Mouse (Mus musculus): ENCODE data around the gene Cyb561d2. TPM values are rescaled to one million over a fixed set of nuclear protein-coding genes. Genes with fewer than 3 reads are reported as not detected.
A peak's percentile ranks its signal among the peaks of the same experiment; 100 is the strongest.
"Not testable (repeated sequence)": the region's sequence is repeated elsewhere in the genome, so short reads cannot be mapped to it uniquely, and the experiment has no call there.

Cyb561d2 gene
- polyA plus RNA-seq, 2 experiments, result 19.8 to 21.4 TPM

GRCm38 (mm10) chr9:107566855-107567254 is 24.9 kb upstream of the Cyb561d2 start:
- peaks cover 26% of the 10 kb centered on the region for H3K36me3 ChIP-seq (ENCODE audit: control insufficient read depth, insufficient read depth, low read length)
- no peak overlapping the region for H3K4me3 ChIP-seq (replicated peaks; ENCODE audit: low read length)
- H3K4me2 ChIP-seq (replicated peaks; ENCODE audit: low read depth, low read length, severe bottlenecking), result peak overlapping the region; percentile 93; the same call in 1 of the 2 replicates
- peaks cover 31% of the 10 kb centered on the region for H3K4me1 ChIP-seq (ENCODE audit: control insufficient read depth, insufficient read depth, low read length)
- H3K27ac ChIP-seq (replicated peaks; ENCODE audit: low read depth, low read length), result peak overlapping the region; percentile 75; the same call in 1 of the 2 replicates
- no peak for DNase-seq (ENCODE audit: low spot score)
- 75% methylated on average over 3 of the region's 3 CpGs for WGBS
- no peaks in the 10 kb centered on the region for H3K27me3 ChIP-seq (ENCODE audit: control insufficient read depth, insufficient read depth, low read length)
- ATAC-seq (ENCODE audit: low FRiP score, low read depth), result no peak
- TF ChIP-seq POLR2A (IDR thresholded peaks at IDR 0.05; ENCODE audit: borderline replicate concordance, extremely low read depth, insufficient read depth, insufficient read length), result no peak
- no peaks in the 10 kb centered on the region for H3K9me3 ChIP-seq (ENCODE audit: control insufficient read depth, low read length)
- H3K9ac ChIP-seq (ENCODE audit: low read depth, low read length, severe bottlenecking), result no peak overlapping the region

GRCm38 (mm10) chr9:107566041-107566709 is 24.2 kb upstream of the Cyb561d2 start:
- no peak overlapping the region for H3K4me2 ChIP-seq (replicated peaks; ENCODE audit: low read depth, low read length, severe bottlenecking)
- peak; percentile 75 for DNase-seq (ENCODE audit: low spot score)
- no peak for ATAC-seq (ENCODE audit: low FRiP score, low read depth)
- H3K36me3 ChIP-seq (ENCODE audit: control insufficient read depth, insufficient read depth, low read length), result peaks cover 26% of the 10 kb centered on the region
- TF ChIP-seq POLR2A (IDR thresholded peaks at IDR 0.05; ENCODE audit: borderline replicate concordance, extremely low read depth, insufficient read depth, insufficient read length), result no peak
- no peak overlapping the region; the same call in 1 of the 2 replicates for H3K4me3 ChIP-seq (replicated peaks; ENCODE audit: low read length)
- H3K4me1 ChIP-seq (ENCODE audit: control insufficient read depth, insufficient read depth, low read length), result peaks cover 27% of the 10 kb centered on the region
- no peaks in the 10 kb centered on the region for H3K9me3 ChIP-seq (ENCODE audit: control insufficient read depth, low read length)
- no peak overlapping the region for H3K9ac ChIP-seq (ENCODE audit: low read depth, low read length, severe bottlenecking)
- H3K27ac ChIP-seq (replicated peaks; ENCODE audit: low read depth, low read length), result no peak overlapping the region
- 61% methylated on average over 15 of the region's 15 CpGs for WGBS
- H3K27me3 ChIP-seq (ENCODE audit: control insufficient read depth, insufficient read depth, low read length), result no peaks in the 10 kb centered on the region

GRCm38 (mm10) chr9:107565556-107565955 is 23.6 kb upstream of the Cyb561d2 start:
- 51% methylated on average over 5 of the region's 5 CpGs for WGBS
- not testable (repeated sequence) for H3K9ac ChIP-seq (ENCODE audit: low read depth, low read length, severe bottlenecking); H3K27ac ChIP-seq (replicated peaks; ENCODE audit: low read depth, low read length)

GRCm38 (mm10) chr9:107563029-107563581 is 21.1 kb upstream of the Cyb561d2 start, which contains the start of gene Tusc2:
Gene Tusc2, plus strand, starts transcription at chr9:107563255.
- Histone ChIP-seq H3K27ac (replicated peaks; ENCODE audit: low read depth, low read length) (0 out of 2 replicates have a peak within 1 kb of the TSS, but pooled peaks have one; percentile 13), H3K36me3 (ENCODE audit: control insufficient read depth, insufficient read depth, low read length) (peaks cover 52% of the 10 kb centered on the region), H3K9ac (ENCODE audit: low read depth, low read length, severe bottlenecking) (peak within 1 kb of the TSS; percentile 68), H3K9me3 (ENCODE audit: control insufficient read depth, low read length) (no peaks in the 10 kb centered on the region), H3K4me3 (replicated peaks; ENCODE audit: low read length) (peak within 1 kb of the TSS; percentile 77), H3K4me1 (ENCODE audit: control insufficient read depth, insufficient read depth, low read length) (peaks cover 12% of the 10 kb centered on the region; the same call in 1 of the 2 replicates), H3K27me3 (ENCODE audit: control insufficient read depth, insufficient read depth, low read length) (no peaks in the 10 kb centered on the region), H3K4me2 (replicated peaks; ENCODE audit: low read depth, low read length, severe bottlenecking) (peak within 1 kb of the TSS; percentile 74)
- ATAC-seq (ENCODE audit: low FRiP score, low read depth) (peak; percentile 93), DNase-seq (ENCODE audit: low spot score) (peak; percentile 92)
- TF ChIP-seq POLR2A (IDR thresholded peaks at IDR 0.05; ENCODE audit: borderline replicate concordance, extremely low read depth, insufficient read depth, insufficient read length), result no peak
- under 1% methylated on average over 45 of the region's 46 CpGs for WGBS

More at GRCm38 (mm10) chr9:107565556-107565955, 23.6 kb upstream of the Cyb561d2 start:
- not testable (repeated sequence) for H3K4me2 ChIP-seq (replicated peaks; ENCODE audit: low read depth, low read length, severe bottlenecking); H3K27me3 ChIP-seq (ENCODE audit: control insufficient read depth, insufficient read depth, low read length); H3K4me3 ChIP-seq (replicated peaks; ENCODE audit: low read length); H3K9me3 ChIP-seq (ENCODE audit: control insufficient read depth, low read length); ATAC-seq (ENCODE audit: low FRiP score, low read depth); DNase-seq (ENCODE audit: low spot score)
- Histone ChIP-seq H3K36me3 (ENCODE audit: control insufficient read depth, insufficient read depth, low read length) (peaks cover 27% of the 10 kb centered on the region), H3K4me1 (ENCODE audit: control insufficient read depth, insufficient read depth, low read length) (peaks cover 22% of the 10 kb centered on the region)

GRCm38 (mm10) chr9:107556346-107556745 is 14.4 kb upstream of the Cyb561d2 start:
- Histone ChIP-seq H3K36me3 (ENCODE audit: control insufficient read depth, insufficient read depth, low read length) (peaks cover 55% of the 10 kb centered on the region), H3K27me3 (ENCODE audit: control insufficient read depth, insufficient read depth, low read length) (no peaks in the 10 kb centered on the region), H3K4me3 (replicated peaks; ENCODE audit: low read length) (peak overlapping the region; percentile 85), H3K4me1 (ENCODE audit: control insufficient read depth, insufficient read depth, low read length) (peaks cover 36% of the 10 kb centered on the region), H3K9me3 (ENCODE audit: control insufficient read depth, low read length) (no peaks in the 10 kb centered on the region), H3K4me2 (replicated peaks; ENCODE audit: low read depth, low read length, severe bottlenecking) (peak overlapping the region; percentile 98), H3K27ac (replicated peaks; ENCODE audit: low read depth, low read length) (no peak overlapping the region), H3K9ac (ENCODE audit: low read depth, low read length, severe bottlenecking) (no peak overlapping the region)
- WGBS, result 85% methylated on average over 3 of the region's 3 CpGs
- no peak for DNase-seq (ENCODE audit: low spot score)
- no peak for TF ChIP-seq POLR2A (IDR thresholded peaks at IDR 0.05; ENCODE audit: borderline replicate concordance, extremely low read depth, insufficient read depth, insufficient read length)
- no peak for ATAC-seq (ENCODE audit: low FRiP score, low read depth)
